Mouse (Mus musculus) layer of hippocampus, postnatal 14 days (tissue): Measurements from ENCODE around the gene Sdccag8. TPM values are rescaled to one million over a fixed set of nuclear protein-coding genes. Genes with fewer than 3 reads are reported as not detected.
"Not testable (repeated sequence)": the region's sequence is repeated elsewhere in the genome, so short reads cannot be mapped to it uniquely, and the experiment has no call there.

ENCODE experiments used
- DNase-seq, 2 experiments: peaks; one replicate each; pipeline ENCODE4 v3.0.0; 2021 to 2022; ENCODE audit warnings: low spot score in 2 of 2, mixed read lengths in 1 of 2
- total RNA-seq, 2 experiments: library from RNA; stranded (reverse); gene quantifications; 2 replicates each; pipeline ENCODE4 v1.2.3; 2021

Sdccag8 gene
- total RNA-seq, 2 experiments from 2014 or later: 11.0 to 13.8 TPM

DNA sequence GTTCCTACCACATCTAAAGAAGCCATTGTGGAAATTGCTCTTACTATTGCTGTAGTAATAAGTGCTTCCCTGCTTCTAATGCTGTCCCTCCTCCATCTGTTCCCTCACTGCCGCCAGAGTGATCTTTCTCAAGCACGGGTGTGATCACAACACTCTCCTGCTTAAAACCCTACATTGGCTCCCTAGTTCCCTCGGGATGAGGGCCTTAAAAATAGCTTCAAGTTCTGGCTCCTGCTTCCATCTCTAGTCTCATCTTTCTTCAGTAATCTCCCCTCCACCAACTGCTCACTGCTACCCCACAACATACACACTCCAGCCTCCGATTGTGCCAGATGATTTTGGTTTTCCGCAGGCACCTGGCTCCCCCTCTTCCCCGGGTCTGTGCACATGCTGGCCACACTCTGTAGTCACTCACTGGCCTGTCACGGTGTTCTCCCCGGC lies 125.5 kb downstream of the Sdccag8 start:
- no peak for DNase-seq

DNA sequence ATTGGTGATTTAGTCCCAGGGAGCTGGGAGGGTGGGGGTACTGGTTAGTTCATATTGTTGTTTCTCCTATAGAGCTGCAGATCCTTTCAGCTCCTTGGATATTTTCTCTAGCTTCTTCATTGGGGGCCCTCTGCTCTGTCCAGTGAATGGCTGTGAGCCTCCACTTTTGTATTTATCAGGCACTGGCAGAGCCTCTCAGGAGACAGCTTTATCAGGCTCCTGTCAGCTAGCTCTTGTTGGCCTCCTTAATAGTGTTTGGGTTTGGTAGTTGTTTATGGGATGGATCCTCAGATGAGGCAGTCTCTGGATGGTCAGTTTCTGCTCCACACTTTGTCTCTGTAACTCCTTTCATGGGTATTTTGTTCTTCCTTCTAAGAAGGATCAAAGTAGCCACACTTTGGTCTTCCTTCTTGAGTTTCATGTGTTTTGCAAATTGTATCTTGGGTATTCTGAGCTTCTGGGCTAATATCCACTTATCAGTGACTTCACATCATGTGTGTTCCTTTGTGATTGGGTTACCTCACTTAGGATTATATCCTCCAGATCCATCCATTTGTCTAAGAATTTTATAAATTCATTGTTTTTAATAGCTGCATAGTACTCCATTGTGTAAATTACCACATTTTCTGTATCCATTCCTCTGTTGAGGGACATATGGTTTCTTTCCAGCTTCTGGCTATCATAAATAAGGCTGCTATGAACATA lies 127.0 kb downstream of the Sdccag8 start:
- DNase-seq: not testable (repeated sequence)

DNA sequence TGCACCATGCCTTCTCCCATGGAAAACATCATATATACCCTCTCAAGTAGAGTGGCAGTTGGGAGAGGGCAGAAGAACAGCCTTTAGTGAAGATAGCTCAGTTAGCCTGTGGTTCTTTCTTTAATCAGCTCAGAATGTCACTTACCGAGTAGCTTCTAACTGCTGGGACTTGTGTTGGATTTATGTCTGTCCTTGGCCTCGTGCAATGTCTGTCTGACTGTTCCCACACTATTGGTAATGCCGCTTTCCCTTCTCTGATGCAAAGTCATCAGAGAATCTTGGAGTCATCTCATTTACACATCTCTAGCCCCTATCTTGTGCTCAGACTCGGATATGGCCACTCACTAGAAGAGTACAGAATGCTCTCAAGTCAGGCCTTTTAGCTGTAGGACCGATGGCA lies 128.7 kb downstream of the Sdccag8 start:
- DNase-seq: no peak

DNA sequence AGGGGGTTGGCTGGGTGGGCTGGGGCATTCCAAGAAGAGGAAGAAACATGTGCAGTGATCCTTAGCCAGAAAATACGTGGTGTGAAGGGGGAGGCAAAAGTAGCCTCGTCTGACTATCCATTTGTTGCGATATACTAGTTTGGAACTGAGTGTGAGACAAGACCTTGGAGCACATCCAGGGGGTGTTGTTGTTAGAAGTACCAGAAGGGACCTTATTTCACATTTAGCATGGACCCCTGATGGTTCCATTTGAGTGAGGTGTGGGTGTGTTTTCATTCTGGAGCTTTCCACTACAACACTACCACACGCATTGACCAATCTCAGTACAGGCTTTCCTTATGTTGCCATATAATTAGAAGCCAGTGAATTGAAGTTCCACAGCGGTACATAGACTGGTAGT lies 129.5 kb downstream of the Sdccag8 start:
- no peak for DNase-seq

DNA sequence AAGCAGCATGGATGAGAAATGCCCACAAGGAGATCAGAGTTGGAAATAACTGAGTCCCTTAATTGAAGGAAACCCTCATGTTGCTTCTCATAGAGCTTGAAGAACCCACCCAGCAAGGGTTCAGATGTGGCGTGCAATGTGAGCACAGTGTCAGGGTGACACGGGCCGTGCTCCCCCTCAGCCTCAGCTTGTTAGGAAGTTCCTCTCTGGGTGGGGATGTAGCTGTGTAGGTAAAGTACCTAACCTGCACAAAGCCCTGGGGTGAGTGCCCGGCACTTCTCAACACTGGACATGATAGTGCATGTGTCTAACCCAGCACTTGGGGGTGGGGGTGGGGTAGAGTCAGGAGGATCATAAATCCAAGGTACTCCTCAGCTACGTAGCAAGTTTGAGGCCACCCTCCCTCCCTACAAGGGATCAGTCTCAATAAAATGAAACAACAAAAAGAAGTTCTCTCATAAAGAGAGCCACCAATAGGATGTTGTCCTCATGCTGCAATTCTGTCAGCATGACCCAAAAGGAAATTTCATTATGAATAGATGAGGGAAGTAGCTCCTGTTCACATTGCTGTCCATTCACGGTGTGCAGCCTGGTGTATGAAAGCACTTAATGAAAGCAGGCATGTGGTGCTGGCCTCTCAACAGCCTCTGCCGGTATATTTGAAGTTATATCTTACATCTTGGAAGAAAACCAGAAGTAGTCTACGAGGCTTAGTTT lies 130.2 kb downstream of the Sdccag8 start:
- DNase-seq: no peak

DNA sequence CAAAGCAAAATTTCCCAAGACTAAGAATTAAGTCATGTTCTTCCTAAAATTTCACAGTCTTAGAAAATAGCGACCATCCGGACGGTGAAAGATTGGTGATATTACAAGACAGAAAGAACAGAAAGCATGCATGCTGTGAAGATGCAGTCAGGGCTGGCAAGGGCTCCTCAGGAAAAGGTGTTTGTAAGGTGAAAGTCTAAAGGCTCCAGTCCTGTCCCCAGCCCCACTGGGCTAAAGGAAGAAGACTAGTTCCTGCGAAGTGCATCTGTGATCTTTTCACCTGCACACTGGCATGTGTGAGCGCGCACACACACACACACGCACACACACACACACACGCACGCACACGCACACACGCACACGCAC lies 130.7 kb downstream of the Sdccag8 start:
- peak in 1 of 2 experiments; percentile 8 for DNase-seq

DNA sequence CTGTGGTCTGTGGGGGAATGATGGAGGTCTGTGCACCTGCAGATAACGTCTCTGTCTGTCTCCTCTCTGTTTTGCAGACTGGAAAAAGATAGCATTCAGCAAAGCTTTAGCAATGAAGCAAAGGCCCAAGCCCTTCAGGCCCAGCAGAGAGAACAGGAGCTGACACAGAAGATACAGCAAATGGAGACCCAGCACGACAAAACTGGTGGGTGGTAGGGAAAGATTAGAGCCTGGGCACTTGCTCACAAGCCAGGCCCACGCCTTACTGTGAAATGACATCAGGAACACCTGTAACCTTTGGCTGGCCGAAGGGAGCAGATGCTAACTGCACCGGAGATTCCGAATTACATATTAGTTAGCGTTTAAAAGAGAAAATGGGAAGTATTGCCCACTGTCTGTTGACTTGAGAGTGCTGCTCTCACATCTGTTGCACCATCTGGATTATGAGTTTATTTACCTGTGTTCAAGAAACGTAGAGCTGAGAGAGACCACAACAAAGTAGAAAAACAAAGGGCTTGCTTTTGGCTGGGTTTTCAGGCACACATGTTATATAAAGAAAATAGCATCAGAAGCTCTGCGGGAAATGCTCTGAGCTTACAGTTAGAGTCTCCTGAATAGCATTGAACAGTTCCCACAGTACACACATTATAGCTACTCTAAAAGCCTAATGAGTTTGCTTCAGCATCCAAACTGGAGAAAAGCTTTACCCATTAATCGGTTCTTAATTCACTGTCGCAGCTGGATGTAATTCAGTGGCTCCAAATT lies 131.8 kb downstream of the Sdccag8 start:
- DNase-seq: peak; percentile 41 to 62

DNA sequence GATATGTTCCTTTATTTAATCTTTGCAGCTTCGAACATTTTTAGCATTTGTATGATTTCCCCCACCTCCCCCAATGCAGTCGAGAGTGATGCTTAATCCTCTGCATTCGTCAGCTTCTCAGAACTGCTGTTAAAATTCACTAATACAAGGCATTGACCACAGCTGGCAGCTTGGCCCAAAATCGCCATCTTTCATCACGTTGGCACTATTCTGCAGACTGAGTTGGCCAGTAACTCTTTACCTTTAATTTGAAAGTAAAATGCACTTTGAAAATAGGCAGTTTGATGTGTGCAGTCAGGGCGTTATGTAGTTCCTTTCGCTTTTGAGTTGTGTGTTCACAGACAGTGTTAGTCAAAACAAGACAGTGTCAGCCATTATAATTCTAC lies 132.3 kb downstream of the Sdccag8 start:
- DNase-seq: peak; percentile 36 to 41

DNA sequence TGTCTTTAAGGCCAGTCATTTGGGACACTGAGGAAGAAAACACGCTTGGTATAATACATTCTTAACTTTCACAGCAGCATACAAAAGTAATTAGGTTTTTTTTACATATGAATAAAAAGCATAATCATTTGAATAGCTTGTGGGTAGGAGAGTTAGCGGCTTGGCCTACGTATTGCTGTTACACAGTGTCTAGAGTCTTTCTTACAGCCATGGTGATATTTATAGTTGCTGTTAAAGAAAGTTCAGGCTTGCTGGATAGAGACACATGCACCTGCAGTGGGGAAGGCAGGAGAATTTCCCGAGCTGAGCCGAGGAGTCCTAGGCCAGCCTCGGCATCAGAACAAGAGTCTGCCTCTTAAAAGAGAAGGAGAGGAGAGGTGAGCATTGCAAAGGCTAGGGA lies 134.4 kb downstream of the Sdccag8 start:
- peak in 1 of 2 experiments; percentile 20 for DNase-seq

DNA sequence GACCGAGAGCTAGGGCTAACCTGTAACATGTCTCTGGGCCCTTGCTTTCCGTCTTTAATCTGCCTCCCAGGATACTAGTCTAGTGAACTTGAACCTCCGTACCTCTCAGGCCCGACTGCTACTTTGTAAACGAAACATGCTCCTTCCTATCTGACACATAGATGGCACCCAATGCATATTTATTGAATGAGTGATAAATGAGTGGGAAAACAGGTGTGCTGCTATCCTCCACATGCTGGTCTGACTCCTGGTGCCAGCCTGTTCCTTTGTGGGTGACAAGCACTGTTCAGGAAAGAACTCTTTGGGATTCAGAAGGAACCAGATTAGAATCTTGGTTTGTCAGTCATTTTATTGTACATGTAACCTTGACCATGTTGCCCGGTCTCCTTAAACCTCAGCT lies 134.9 kb downstream of the Sdccag8 start:
- peak; percentile 35 to 45 for DNase-seq

DNA sequence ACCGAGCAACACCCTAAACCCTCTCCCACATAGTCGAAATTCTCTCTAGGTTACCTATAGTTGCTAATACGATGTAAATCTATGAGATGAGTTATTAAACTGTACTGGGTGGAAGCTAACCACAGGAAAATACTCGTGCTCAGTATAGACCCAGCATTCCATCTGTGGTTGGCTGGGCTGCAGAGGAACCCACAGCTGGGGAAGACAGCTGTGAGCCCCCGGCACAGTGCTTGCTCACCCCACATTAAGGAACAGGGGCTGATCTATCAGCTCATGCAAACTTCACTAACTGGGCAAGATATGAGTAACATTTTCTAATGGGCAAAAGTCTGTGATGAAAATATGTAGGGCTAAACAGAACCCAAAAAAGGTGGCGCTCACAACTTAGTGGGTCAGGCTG lies 135.6 kb downstream of the Sdccag8 start:
- DNase-seq: no peak

DNA sequence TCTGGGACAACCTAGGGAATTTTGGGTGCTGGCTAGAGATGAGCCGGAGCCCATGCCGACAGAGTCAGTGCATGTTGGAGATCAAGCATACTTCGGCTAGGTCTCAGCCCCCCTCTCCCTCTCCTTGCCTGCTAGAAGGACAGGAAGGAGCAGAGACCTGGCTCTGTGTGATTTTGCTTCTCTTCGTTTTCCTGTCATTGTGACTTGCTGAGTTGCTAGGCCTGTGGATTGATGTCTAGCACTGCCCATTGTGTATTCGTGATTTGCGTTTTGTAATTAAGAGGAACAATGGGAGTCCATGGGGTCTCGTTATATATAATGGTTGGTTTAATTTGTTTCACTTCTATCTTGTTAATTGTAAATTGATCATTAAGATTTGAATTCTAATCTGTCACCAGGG lies 137.4 kb downstream of the Sdccag8 start:
- DNase-seq: peak in 1 of 2 experiments; percentile 4

DNA sequence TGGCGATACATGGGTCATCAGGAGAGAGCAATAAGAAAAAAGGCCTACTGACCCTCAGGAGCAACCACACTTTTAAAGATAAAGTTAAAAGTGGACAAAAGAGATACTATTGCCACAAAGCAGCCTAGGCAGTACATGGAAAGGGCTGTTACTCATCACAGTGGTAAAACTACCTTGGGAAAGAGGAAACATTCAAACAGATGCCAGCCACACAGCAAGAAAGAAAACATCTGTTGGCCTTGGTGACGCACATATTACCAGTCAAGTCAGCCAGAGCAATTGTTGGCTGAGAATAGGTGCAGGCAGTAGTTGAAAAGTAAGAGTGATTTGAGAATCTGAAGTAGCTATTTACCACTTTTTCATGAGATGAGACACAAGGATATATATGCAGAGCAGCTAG lies 143.9 kb downstream of the Sdccag8 start:
- DNase-seq: no peak

DNA sequence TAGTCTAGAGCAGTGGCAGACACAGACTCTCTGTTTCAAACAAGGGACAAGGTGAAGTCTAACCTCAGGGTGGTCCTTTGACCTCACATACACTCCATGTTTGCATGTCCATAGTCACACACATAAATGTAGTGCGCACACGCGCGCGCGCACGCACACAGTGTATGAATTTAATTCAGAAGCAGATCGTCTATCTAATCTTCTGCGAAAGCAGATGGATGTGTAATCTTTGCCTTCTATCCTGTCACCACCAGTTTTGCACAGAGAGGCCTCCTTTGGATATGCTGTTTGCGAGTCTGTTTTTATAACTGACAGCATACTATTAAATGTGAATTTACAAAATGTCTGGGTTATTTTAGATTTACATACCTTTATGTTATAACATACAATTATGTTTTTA lies 147.3 kb downstream of the Sdccag8 start:
- DNase-seq: peak in 1 of 2 experiments; percentile 3

DNA sequence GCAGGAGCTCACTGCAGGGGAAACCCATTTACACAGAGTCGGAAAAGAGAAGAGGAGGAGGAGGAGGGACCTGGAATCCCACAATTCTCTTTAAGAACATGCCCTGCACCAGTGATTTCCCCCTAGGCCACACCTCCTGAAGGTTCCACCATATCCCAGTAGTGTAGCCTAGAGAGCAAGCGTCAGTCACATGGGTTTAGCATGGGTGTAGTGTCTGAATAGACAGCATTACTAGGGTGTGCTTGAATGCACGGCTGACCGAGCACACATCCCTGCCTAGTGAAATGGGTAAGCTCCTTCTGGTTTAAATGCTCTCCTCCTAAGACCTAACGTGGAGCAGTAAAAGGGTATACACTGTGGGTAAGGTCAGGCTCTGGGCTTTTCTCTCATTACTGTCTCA lies 148.4 kb downstream of the Sdccag8 start:
- no peak for DNase-seq

DNA sequence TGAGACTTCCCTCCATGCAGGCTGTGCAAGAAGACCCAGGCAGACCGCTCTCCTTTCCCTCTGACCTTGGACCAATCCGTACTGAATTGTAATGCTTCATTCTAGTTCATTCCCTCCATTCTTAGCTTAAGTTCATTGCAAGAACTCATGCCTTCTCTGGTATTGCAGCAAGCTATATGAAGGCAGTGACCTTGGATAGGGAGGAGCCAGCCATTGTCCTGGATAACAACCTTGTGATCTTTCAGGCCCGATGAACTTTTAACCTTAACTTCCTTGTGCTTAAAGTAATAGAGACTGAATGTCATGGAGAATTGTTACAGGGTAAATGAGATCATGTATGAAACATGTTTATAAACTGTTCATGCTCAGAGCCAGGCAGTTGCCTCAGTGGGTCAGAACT lies 152.8 kb downstream of the Sdccag8 start:
- no peak for DNase-seq

DNA sequence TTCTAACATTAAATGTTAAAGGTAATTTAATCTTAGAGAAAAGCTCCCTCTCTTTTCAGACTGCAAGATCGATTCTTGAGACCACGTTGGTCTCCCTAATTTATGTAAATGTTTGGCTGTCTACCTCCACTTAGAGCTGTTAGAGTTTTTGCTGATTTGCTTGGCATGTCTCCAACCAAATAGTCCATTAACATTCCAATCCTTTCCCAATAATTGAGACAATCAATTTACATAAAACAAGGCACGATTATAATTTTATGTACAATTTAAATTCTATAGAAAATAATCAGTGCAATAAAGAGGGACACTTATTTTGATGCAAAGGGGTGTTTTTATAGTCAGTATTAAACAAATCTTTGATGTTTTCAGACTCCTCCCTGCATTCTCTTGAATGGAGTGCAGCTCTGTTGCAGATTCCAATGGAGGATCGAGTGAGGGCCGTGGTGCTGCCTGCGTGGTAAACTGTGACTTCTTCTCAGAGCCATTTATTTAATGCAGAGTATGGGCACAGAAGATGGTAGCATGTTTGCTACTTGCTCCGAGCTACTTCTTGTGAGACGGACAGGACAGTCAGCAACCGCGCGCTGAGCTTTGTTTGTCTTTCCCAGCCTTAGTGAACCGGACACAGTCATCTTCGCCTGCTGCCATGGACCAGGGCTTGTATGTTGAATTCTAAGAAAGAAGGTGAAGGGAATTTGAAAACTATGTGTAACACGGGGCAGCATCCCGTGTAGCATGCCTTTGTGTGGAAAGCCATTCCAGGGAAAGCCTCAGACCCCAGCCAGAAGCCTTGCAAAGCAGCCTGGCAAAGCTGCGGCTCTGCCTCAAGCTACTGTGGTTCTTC lies 156.4 kb downstream of the Sdccag8 start:
- DNase-seq: no peak

DNA sequence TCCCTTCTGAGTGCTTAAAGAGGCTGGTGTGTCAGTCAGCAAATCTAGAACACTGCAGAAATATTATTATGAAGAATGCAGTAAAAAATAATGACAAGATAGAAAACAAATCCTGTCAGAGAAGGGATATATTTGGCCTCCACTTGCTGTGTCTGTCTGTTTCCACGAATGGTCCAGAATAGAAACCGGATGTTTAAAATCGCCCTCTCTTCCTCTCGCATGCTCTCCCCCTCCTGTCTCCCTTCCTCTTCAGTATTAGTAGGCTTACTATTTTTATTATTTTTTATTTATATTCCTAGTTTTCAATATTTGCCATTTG lies 157.0 kb downstream of the Sdccag8 start:
- DNase-seq: no peak

DNA sequence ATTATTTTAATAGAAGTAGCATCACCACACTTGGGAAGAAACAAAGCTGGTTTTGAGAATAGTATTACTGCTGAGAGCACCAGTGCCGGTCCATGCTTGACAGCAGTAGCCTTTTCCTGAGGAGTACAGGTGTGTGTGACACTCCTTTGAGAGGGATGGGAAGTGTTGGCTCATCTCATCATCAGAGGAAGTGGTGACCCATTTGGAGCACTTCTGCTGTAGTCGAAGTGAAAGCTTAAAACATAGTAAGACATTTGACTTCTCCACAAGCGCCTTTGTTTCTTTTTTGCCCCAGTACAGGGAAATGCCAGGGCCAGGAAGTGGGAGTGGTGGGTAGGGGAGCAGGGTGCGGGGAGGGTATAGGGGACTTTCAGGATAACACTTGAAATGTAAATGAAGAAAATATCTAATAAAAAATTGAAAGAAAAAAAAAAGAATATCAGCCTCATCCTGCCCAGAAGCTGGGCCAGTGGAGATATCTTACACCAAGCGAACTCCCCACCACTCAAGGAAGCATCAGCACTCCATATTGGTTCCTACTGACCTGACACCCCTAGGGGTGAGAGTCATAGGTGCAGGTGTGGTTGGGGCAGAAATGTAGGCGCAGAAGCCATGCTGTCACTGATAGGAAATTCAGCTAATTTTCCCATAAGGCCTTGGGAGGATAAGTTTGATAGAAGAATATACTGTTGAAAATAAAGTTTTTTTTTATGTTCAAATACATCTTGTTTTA lies 159.1 kb downstream of the Sdccag8 start:
- no peak for DNase-seq

DNA sequence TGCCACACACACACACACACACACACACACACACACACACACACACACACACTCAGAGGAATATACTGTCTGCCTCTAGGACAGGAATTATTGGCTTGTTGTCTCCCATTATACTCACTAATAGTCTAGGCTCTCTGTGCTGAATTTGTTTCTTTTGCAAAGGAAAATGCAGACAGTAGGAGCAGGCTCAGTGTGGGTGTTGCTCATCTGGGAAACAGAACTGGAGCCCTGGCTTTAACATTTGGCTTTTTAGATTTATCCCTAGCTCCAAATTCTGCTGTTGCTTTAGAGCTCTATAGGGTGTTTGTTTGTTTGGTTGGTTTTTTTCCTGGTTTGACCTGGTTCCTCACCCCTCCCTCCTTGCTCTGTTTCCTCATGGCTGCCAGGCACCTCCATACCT lies 164.8 kb downstream of the Sdccag8 start:
- DNase-seq: peak in 1 of 2 experiments; percentile 74

DNA sequence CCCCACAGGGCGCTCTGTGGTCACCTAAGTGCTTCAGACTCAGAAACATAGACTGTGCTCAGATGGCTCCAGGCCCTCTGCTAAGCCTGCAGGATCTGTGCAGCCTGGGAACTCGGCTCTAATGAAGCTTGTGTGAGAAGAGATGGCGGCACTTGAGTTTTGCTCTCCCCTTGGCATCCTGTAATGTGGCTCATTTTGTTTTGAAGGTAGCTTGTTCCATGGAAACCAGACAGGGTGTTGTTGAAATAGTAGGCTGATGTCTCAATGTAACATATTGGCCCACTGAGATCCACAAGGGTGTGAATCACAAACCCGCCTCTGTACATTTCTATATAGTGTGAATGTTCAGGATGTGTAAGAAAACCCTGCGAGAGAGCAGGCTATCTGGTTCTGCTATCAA lies 165.7 kb downstream of the Sdccag8 start:
- no peak for DNase-seq
